Mouse (Mus musculus): Measurements from ENCODE around the gene Mcam.

Gene Mcam

GRCm38 (mm10) chr9:44134851-44135730, 822 bp downstream of the Mcam start:
- peak; percentile 43 for DNase-seq (ENCODE audit: extremely low spot score, low spot score)

GRCm38 (mm10) chr9:44135731-44136411, 1.6 kb downstream of the Mcam start:
- no peak for DNase-seq (ENCODE audit: extremely low spot score, low spot score)

DNA sequence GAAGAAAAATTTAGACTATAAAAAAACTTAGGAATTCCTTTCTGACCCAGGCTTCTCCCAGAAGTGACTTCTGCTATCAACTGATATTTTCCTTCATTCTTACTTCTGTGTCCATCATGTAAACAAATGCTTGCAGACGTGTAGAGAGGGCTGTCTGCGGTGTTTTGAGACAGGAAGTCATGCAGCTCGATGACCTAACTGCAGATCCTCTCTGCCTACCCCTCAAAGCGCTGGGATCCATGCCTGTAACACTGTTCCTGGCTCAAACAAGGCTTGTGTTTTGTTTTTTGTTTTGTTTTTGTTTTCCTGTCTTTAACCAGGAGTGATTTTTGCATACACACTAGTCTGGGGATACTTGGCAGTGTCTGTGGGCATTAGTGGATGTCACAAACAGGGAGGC, 3.6 kb downstream of the Mcam start:
- no peak for DNase-seq (ENCODE audit: extremely low spot score, low spot score)

GRCm38 (mm10) chr9:44141951-44142350, 7.7 kb downstream of the Mcam start:
- no peak for DNase-seq (ENCODE audit: extremely low spot score, low spot score)

DNA sequence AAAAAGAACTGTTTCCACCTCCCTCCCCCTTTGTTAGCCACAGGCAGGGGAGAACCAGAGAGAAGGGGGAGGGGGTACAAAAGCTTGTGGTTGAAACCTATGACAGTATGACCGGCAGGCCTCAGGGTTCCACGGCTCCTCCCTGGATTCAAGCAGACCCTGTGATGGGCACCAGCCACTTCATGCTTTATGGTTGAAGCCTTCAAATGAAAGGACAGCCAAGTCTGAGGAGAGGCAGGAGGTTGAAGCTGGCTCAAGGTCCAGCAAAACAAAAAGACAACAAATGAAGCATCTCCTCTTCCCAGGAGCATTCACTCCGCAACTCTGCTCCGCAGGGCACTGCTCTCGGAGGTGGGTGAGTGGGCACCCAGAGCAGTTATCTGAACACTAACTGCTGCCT, 9.2 kb downstream of the Mcam start:
- no peak for DNase-seq (ENCODE audit: extremely low spot score, low spot score)

DNA sequence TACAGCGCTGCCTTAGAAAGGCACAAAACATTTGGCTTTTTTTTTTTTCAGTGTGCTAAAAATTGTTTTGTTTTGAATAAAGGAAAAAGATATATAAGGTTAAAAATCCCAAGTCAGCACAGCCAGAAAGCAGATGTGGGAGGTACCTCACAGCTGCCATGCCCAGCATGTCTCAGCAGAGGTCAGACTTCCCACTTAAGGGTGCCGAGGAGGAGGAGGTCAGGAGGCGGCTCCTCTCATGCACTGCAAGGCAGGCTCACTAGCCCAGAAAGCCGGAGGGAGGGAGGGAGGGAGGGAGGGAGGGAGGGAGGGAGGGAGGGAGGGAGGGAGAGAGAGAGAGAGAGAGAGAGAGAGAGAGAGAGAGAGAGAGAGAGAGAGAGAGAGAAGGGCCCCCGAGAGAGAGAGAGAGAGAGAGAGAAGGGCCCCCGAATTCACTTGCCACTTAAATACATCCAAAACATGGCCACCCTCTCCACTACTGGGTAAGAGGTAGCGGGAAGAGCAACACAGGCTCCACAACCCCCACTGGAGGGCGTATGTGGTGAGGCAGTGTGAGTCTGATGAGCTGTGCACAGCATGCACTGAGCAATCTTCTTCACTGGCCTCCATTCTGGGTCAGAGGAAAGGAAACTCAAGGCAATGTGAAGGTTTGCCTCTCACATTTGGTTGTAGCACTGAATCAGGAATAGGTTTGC, 9.9 kb downstream of the Mcam start:
- no peak for DNase-seq (ENCODE audit: extremely low spot score, low spot score)

GRCm38 (mm10) chr9:44144718-44145060, 10.4 kb downstream of the Mcam start:
- no peak for DNase-seq (ENCODE audit: extremely low spot score, low spot score)

DNA sequence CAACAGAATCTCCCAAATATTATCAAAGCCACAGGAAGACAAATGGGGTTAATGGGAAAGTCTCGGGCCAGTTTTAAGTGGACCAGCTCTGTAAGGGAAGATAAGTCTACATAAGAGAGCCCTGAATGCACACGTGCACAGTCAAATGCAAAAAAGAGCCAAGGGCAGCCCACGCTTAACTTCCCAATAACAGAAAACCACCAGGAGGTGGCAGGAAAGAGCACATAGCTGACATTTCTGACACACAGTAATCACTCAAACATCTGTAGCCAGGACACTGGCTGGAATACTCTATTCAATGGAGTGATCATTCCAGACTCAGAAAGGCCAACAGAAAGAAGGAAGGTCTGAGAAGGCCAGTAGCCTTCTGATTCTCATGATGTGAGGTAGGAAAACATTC, 13.0 kb downstream of the Mcam start:
- DNase-seq (ENCODE audit: extremely low spot score, low spot score), result no peak

GRCm38 (mm10) chr9:44159886-44160285, 25.6 kb downstream of the Mcam start:
- DNase-seq (ENCODE audit: extremely low spot score, low spot score), result no peak

GRCm38 (mm10) chr9:44168931-44169330, 34.7 kb downstream of the Mcam start:
- DNase-seq (ENCODE audit: extremely low spot score, low spot score), result no peak

- DNase-seq (ENCODE audit: extremely low spot score, low spot score), result no peak
These were observed 36.5 kb downstream of the Mcam start for GRCm38 (mm10) chr9:44170691-44171151.

GRCm38 (mm10) chr9:44175556-44175955, 41.3 kb downstream of the Mcam start:
- DNase-seq (ENCODE audit: extremely low spot score, low spot score), result no peak

GRCm38 (mm10) chr9:44175957-44176356, 41.7 kb downstream of the Mcam start:
- no peak for DNase-seq (ENCODE audit: extremely low spot score, low spot score)

- DNase-seq (ENCODE audit: extremely low spot score, low spot score), result no peak
These were observed 43.1 kb downstream of the Mcam start for GRCm38 (mm10) chr9:44177405-44177804.

- no peak for DNase-seq (ENCODE audit: extremely low spot score, low spot score)
These were observed 44.1 kb downstream of the Mcam start for GRCm38 (mm10) chr9:44178389-44178788.

GRCm38 (mm10) chr9:44178811-44179210, 44.5 kb downstream of the Mcam start:
- DNase-seq (ENCODE audit: extremely low spot score, low spot score), result no peak

DNA sequence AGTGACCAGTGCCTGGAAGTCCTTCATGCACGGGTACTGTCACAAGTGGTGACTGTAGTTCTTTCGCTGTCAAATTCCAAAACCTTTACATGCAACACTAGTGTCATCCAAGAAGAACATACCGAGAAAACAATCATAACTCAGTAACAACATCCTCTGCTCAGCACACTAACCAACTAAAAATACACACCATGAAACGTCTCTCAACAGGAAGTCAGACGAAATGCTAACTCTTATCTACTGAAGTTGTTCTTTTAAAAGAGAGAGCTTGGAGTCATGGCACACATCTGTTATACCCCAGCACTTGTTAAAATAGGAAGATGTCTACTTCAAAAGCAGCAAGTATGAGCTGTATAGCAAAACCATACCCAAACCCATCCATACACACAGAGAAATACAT, 47.3 kb downstream of the Mcam start:
- no peak for DNase-seq (ENCODE audit: extremely low spot score, low spot score)

DNA sequence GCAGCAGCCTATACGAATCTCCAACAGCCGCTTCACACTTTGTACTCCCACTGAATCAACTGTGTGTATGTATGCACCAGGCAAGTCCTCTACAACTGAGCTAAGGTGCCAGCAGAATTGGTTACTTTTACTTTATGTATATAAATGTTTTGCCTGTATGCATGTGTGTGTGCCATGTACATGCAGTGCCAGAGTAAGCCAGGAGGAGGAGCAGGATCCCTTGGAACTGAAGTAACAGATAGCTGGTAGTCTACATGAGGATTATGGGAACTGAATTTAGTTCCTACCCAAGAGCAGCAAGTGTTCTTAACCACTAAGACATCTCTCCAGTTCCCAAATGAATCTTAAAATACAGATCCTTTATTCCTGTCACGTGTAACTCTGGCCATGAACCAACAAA, 48.0 kb downstream of the Mcam start:
- no peak for DNase-seq (ENCODE audit: extremely low spot score, low spot score)

DNA sequence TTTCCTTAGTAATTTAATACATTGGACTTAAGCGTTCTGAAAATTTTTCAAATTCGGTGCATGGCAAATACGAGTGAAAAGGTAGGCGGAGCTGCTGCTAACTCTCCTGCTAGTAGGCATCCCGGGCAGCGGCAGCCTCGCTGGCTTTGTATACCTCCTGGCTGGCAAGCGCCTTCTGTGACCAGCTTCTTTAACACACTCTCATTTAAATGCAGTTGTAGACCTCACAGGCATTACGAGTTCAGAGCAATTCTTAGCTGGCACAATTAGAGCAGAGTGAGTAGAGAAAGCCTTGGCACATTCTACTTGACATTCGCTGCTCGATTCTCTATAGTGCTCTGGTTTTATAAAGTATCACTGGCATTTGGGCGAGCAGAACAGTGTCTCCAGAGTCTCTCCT, 54.0 kb downstream of the Mcam start:
- no peak for DNase-seq (ENCODE audit: extremely low spot score, low spot score)

DNA sequence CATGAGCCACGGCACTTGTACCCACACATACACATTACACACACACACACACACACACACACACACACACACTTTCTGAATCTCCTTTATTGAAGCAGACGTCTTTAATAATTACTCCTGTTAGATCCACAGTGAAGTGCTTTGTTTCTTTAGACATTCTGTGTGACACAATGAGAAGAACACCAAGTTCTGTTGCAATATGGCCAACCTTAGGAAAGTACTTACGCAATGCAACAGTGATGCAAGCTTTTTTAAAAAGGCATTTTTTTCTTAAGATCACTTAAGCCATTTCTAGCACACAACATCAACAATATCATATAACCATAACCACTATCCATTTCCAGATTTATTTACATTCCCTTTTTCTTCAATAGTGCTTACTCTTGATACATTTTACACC, 56.9 kb downstream of the Mcam start:
- DNase-seq (ENCODE audit: extremely low spot score, low spot score), result no peak

DNA sequence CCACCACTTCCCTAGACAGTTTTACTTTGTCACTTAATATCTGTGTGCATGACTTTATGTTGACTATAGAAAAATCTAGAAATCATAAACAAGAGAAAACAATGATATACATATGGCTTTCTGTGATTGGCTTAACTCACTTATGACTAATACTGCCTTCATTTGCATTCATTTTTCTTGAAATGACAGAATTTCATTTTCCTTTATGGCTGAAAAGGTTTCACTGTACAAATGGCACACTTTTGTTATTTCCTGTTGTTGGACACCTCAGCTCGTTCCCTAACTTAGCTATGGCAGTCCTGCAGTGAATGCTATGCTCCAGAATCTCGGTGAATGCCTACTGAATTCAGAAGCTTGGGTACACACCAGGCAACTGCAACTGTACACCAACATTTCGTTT, 58.0 kb downstream of the Mcam start:
- no peak for DNase-seq (ENCODE audit: extremely low spot score, low spot score)
